Mouse (Mus musculus) naive thymus-derived CD4-positive, alpha-beta T cell, adult 2 months (primary cell): ENCODE results near the gene Thada.
"Not testable (repeated sequence)": the region's sequence is repeated elsewhere in the genome, so short reads cannot be mapped to it uniquely, and the experiment has no call there.

Experiments
- DNase-seq: peaks from one replicate; pipeline ENCODE4 v3.0.0-alpha.2; 2011; ENCODE audit warnings: low read depth

Gene Thada

DNA sequence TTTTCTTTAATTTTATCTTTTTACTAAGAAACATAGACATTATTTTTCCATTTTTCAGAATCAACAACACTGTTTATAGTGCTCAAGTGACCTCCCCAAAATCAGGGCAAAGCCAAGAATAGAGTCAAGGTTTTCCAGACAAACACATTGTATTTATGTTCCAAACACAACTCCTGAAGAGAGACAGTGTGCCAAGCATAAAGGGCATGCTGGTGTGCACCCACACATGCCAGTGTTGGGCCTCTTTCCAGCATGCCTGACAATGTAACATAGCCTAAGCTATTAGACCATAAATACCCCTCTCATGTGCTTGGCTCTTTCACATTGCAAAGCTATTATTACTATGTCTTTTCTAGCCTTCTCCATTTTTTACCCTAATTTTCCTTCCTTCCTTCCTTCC is 205.8 kb downstream of the Thada start:
- no peak for DNase-seq

DNA sequence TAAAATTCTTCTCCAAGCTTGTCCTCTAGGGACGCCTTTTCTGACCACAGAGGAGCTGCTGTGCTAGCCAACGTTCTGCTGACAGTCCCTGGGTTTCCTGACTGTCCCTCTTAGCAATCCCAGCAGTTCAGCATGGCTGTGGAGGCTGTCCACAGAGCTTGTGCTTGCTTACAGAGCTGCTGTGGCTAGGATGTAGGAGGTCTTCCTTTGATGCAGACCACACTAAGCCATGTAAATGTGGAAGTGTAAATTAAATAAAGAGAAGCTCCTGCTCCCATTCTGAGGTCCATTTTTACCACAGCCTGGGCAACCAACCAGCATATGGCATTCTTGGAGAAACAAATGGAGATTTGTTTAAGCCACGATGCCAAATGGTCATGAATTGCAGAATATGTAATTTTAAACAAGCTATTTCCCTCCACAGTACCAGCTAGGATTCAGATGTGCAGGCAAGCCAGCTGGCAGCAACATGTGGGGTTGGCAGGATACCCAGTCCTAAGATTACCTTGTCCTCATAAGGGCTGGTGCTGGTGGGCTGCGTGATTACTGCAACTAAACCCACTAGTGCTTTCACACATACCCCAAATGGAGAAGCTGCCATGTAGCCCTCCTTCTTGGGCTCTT is 207.3 kb downstream of the Thada start:
- no peak for DNase-seq

- no peak for DNase-seq
These were observed 208.0 kb downstream of the Thada start for GRCm38 (mm10) chr17:84257927-84258532.

DNA sequence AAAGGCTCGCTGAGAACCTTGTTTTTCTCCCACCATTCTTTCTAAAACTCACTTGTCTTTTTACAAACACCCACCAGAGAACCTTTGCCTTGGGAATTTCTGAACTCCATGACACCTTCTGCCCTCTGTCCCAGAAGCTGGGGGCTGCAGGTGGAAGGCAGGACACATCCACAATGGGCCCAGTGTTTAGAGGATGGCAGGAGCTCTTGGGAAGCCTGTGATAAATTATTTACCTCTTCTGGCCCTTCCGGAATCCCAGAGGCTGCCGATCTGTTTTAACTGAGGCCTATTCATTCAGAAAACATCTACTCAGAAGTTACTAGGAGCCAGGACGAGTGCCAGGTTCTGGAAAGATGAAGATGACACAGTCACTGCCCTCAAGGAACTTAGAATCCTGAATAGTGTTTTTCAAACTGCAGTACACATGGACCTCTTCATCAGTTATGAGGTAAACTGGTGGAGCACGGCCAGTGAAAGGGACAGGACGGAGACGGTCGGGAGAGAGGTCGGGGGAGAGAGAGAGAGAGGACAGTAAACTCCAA is 209.7 kb downstream of the Thada start:
- no peak for DNase-seq

DNA sequence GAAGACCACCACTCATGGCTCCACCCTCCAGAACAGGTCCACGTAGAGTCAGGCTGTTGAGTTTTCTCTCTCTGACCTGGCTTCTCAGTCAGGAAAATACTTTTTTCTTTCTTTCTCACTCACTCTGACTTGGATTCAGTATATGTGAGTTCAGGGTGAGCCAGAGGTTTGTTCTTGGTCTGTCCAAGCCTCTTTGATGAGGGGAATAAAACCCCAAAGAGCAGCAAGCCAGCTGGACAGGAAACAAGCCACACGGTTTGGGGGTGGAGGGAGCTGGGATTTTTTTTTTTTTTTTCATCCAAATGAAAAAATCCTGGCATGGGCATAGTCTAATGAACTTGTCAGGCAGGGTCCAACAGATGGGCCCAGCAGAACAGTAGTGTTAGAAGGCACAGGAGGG is 210.2 kb downstream of the Thada start:
- DNase-seq = no peak

DNA sequence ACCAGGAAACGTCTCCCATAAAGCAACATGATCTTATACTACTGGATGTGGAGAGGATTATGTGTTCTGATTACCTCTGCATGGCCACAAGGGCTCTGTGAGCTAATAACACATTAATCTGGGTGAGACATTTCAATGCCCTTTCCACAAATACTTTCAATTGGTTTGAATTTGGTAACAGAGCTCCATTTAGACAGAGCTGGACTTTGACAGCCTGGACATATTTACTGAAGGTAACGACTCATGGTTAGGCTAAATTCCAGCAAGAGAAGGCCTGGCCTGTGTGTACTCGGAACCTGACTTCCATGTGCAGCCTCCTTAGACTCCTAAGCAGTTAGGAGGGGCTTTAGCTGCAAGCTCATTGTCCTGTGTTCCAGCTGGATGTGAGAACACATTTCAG is 214.6 kb downstream of the Thada start:
- DNase-seq = no peak

- no peak for DNase-seq
These were observed 221.7 kb downstream of the Thada start for GRCm38 (mm10) chr17:84244182-84244920.

DNA sequence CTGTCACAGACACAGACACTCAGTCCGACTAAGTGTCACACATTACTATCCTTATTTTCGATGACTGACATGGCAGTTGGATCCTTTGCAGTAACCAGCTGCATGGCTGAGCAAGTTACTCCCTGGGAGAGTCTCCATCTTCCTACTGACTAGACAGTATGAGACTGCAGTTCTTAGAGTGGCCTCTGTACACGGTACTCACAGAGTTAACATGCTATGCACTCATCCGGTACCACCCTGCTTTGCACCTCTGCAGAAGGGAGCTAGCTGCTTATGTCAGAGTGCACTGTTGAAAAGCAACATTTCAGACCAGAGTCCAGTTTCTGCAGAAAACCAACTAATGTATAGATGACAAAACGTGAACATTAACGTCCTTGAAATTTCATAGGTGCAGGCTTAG is 222.2 kb downstream of the Thada start:
- no peak for DNase-seq

DNA sequence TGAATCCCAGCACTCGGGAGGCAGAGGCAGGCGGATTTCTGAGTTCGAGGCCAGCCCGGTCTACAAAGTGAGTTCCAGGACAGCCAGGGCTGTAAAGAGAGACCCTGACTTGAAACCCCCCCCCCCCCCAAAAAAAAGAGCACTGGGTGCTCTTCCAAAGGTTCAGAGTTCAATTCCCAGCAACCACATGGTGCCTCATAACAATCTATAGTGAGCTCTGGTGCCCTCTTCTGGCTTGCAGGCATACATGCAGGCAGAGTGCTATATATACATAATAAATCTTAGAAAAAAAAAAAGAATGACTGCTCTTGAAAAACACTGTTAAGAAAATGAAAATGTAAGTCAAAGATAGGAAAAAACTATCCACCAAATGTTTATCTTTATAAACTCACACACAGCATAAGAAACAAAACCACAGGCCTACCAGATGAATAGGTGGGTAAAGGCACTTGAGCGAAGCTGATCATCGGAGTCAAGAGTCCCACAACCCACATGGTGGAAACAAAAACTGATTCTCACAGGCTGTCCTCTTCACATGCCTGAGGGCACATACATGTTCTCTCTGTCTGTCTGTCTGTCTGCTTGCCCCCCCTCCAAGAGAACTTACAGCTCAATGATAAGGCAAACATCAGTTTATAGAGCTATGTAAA is 224.6 kb downstream of the Thada start:
- peak; percentile 51 for DNase-seq

DNA sequence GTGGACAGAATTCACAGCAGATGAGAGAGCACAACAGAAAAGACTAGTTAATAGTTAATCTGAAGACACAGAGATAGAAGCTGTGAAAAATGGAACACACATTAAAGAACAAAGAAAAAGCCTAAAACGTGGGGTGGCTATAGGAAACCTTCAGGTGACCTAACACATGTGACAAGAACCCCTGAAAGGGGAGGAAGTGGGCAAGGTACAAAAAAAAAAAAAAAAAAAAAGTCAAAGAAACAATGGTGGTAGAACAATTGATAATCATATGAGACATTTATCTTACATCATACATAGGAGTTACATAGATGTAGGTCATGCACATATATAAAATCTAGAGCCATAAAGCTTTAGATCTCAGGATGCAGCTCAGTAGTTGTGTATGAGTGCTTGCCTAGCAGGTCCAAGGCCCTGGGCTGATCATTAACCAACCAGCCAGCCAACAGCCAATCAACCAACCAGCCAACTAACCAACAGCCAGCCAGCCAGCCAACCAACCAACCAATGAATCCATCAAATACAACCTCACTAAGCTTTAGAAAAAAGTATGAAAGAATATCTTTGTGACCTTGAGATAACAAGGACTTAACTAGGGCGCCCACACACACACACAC is 226.2 kb downstream of the Thada start:
- DNase-seq = peak; percentile 57

GRCm38 (mm10) chr17:84238174-84238573 is 227.8 kb downstream of the Thada start:
- DNase-seq = no peak

DNA sequence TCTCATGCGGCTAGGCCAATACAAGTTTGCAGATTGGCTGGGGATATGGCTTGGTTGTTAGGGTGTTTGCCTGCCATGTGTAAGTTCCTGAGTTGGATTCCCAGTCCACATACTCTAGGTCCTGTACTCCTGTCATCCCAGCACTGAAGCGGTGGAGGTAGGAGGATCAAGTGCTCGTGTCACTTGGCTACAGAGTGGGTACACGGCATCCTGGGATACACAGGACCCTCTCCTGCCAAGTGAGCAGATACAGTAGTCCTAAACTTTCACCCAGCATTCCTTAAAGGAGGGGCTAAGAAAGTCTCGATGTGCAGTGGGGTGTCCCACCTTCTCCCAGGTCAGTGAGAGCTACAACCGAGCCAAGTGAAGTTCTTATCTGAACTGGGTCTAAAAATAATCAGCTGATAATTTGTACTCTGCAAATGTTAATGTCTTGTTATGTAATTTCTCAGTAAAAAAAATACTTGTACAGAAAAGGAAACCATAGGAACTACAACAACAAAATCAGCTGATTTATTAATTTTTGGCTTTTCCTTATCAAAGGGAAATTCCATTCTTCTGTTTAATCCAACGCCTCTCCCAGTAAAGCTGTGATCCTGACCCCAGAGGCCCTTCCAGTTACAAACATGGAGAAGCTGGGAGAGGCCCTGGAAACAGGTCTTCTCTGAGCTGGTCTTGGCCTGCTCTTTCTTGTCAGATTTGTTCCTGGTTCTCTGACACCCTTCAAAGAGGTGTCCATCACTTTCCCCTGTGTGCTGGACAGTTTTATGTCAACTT is 229.0 kb downstream of the Thada start:
- no peak for DNase-seq

DNA sequence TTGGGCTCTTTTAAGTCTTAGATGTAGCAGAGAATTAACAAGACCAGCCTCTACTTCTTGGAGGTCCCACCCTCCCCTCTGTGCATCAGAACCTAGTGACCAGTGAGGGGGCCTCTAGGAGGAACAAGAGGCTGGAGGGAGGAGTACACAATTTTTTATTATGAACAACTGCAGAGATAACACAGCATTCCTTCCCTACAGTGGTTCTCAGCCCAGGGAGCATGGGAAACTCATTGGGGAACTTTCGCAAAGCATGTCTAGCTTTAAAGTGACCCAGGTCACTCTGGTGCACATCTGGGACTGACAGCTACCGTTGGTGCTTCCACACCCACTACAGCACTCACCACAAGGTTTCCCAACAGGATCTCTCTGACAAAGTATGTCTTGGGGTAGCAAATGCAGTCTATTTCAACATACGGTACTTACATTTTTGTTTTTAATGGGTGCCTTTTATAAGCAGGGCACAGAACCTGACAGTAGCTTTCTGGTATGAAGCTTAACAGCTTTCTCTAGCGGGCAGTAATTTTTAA is 230.5 kb downstream of the Thada start:
- no peak for DNase-seq

- not testable (repeated sequence) for DNase-seq
These were observed 231.2 kb downstream of the Thada start for GRCm38 (mm10) chr17:84234785-84235184.

DNA sequence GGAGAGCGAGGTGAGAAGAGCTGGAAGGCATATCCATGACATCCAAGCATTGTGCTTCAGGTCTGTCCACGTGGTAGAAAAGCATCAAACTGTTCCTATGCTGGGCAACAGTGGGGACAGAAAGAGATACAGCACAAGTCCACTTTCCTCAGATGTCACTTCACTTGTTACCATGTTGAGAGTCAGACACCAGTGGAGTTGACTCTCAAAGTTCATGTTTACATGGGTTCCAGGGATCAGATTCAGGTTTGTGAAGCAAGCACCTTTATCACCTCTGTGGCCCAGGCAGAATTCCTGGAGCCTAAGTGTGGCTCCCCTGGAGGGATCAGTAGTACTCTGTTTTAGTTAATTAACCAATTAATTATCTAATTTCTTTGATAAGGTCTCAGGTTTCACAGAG is 232.2 kb downstream of the Thada start:
- no peak for DNase-seq

- peak; percentile 61 for DNase-seq
These were observed 234.6 kb downstream of the Thada start for GRCm38 (mm10) chr17:84231361-84231760.

- no peak for DNase-seq
These were observed 237.8 kb downstream of the Thada start for GRCm38 (mm10) chr17:84228223-84228622.

GRCm38 (mm10) chr17:84226681-84227080 is 239.3 kb downstream of the Thada start:
- DNase-seq = no peak

GRCm38 (mm10) chr17:84226231-84226630 is 239.8 kb downstream of the Thada start:
- no peak for DNase-seq

DNA sequence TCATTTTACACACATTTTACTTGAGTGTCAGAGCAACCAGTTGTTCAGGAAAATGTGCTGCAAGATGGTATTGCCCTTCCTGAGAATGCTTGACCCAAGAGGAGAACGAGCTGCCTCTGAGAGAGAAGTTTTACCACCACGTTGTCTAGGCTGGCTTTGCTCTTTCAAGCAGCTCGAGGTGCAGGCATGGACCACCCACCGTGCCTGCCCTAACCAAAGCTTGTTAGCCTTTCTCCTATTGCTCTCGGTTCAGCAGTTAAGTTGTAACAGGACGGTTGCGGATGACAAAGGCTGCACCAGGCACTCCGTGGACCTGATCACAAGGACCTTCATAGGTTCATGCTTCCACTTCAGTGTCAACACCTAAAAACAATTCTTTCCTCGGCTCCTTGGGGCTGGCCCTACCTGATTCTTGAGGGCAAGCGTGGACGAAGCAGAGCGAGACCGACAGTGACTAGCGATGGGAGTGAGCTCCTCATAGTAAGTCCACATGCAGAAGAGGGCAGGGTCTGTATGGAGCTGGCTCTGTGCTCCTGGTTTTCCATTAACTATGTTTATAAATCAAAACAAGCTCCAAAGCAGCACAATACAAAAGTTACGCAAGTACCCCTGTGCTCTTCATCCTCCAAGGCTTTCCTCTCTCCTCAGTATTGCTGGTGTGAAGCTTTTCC is 241.7 kb downstream of the Thada start:
- no peak for DNase-seq

- not testable (repeated sequence) for DNase-seq
These were observed 247.2 kb downstream of the Thada start for GRCm38 (mm10) chr17:84218841-84219240.
